Mouse (Mus musculus) adrenal gland, adult 18-20 months (tissue): ENCODE measurements at regions not wholly inside any gene's neighbourhood (a gene's known extent, or its start where the extent isn't known, plus 50 kb on each side); places are given as distances from the start of the nearest gene placed in this dataset.
"Not testable (repeated sequence)": the region's sequence is repeated elsewhere in the genome, so short reads cannot be mapped to it uniquely, and the experiment has no call there.

ENCODE experiments used
- DNase-seq, 2 experiments: peaks; one replicate each; pipeline ENCODE4 v3.0.0; 2021 to 2022; ENCODE audit warnings: low spot score in 2 of 2

DNA sequence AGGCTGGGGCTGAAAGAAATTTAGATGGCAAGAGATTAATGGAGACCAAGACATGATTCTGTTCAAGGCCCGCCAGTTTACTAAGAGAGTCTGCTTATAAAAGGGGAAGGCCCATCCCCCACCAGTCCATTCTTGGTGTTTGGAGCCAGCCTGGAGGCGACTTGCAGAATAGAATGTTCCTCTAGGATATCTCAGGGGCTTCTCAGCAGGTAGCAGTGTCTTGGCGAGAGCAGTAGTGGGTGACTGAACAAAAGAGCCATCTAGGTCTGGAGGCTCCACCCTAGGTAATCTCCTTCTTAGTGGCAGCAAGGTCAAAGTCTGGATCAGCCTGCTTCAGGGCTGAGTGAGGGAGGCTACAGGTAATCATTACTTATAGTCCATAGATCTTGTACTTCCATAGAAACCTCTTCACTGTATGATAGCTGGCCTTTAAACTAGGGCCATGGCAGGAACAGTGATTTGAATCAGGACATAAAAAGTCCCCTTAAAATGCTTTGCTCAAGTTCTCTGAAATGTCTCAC is 166.0 kb upstream of the Gm5538 start:
- DNase-seq: not testable (repeated sequence)

DNA sequence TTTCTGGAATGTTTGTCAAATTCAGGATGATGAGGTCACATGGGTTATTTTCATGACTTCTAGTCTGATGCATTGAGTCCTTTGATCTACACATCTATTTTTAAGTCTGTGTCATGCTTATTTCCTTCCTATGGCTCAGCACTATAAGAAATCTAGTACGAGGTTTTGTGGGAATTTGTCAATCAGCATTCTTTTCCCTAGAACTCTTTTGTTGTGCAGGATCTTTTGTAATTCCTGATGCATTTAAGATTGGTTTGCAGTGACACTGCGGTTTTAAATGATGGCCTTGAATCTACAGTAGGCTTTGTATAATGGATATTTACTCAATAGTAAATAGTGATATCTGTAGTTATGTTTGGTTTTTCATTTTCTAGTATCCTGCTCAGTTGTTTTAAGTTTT is 187.0 kb upstream of the Gm5538 start:
- no peak for DNase-seq

DNA sequence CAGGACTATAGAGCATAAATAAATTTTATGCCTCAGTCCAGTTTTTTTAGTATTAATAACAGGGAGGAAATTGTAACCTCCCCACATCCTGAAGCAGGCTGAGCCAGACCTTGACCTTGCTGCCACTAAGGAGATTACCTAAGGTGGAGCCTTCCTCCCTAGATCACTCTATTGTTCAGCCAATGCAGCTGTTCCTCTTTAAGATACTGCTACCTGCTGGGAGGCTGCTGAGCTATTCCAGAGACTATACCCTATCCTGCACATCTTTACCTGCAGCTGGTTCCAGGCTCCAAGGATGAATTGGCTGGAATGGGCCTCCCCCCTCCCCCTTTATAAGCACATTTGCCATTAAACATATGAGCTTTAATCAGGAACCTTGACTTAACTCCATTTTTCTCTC is 189.0 kb upstream of the Gm5538 start:
- not testable (repeated sequence) for DNase-seq

DNA sequence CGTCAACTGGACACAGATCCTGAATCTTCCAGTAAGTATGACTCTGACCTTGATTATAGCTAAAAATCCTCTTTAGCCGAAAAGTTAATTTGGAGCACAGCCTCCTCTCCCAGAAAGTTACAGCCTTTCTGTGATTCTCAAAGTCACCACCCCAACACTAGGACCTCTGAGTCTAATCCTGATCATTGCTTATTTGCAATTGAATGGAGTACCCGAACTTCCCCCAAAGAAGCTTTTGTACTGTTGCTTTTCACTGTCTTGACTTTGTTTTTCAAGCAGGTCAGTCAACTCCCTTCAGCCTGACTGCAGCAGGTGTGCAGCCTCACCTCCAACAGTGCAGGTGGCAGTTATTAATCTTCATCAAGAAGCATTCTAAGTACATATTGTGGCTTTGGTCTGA is 189.7 kb upstream of the Gm5538 start:
- DNase-seq: not testable (repeated sequence)

DNA sequence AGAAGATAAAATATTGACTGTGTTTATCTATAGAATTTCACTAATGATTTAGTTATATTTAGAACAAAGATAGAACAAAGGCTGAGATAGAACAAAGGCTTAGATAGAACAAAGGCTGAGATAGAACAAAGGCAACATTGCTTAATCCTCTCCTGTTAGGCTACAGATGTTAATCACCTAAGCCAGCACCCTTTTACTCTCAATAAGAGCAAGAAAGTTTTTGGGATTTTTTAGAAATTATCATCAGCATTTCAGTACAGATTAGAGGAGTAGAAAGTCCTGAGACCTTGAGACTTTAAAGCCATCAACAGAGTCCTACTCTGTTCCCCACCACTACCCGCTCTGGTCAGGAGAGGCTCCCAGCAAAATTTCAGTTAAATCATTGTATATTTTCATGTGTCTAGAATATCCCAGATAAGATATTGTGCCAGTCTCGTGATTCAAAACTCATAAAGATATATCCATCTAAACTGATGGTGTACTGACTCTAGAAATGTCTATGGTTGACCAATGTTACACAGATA is 187.2 kb upstream of the Igsf10 start:
- DNase-seq: no peak

DNA sequence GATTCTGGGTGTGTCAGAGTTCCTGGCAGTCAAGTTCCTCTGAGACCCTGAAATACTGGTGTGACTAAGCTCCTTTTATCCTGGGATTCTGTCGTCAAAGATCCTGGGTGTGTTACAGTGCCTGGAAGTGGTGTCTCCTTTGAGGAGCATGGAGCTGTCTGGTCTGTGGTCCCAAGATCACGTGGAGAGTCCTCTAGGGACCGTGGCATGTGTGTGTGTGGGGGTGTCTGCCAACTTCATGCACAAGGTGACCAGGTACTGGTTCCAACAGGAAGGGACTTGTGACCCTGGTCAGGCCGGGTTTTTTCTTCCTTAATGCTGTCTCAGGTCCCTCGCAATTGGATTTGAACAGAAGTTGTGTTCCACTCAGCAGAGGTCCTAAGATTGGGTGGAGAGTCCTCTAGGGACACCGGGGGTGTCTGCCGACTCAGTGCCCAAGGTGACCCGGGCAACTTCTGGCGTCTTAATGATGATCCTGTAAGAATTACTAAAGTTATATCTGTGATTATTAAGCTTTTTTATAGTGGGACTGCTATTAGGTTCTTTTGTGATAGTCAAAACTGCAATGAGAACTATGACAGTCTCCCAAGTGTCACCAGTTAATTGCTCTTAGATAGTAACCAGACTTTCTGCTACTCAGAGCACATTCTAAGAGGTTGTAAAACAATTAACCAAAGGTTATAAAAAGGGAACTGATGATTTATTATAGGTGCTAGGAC is 186.6 kb upstream of the Igsf10 start:
- DNase-seq: no peak

DNA sequence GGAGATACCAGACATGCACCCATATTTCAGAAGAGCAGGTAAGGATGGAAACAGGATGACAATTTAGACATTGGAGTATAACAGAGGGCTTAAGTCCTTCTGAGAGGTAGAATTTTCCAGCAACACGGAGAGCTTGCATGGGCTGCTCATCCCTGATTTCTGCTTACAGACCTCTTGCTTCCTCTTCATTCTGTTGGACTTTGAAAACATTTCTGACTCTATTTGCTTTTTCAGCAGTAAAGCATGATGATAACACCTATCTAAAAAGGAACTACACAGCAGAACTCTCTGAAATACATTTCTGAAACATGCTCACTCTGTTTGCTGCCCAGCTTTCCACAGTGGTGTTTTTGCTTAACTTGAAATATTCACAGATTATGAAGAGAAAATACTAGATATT is 176.6 kb upstream of the Igsf10 start:
- DNase-seq: no peak

DNA sequence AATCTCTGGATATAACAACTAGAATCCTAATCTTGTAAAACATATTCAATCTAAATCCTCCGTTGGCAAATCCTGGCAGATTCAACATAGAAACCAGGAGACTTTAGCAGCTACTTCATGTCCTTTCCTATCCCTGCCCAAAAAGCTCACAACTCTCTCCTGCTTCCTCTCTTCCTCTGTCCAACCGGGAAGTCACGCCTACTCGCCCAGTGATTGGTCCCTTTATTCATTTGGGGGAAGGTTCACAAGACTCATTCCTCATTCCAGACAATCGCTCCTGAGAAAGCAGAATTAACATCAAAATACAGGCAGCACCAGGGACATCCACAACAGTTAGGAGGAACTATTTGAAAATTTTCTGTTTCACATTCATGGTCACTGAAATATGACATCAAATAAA is 133.9 kb upstream of the Igsf10 start:
- DNase-seq: no peak

DNA sequence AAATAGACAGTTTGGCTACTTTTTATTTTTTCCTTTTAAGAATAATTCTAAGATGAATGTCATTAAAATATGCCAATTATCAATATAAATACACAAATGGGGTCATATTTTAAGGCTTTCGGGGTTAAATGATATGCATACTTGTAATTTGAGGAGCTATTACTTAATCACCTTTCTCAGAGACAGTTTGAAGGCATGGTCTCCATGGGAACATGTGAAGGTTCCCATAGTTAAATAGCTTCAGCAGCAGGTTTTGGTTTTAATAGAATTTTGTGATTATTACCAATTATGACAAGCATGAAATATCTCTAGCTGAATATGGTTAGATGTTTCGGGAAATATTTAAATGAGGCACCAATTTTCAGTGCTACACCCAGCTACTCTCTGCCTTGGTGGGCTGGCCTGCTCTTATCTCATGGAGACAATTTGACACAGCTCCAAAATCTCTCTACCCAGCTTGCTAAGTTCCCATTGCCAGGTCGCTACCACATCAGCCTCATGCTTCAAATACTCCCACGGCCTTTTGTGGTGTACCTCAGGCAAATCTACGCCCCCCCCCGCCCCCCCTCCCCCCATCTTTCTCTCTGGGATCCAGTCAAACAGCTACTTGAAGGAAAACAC is 133.4 kb upstream of the Igsf10 start:
- DNase-seq: no peak

DNA sequence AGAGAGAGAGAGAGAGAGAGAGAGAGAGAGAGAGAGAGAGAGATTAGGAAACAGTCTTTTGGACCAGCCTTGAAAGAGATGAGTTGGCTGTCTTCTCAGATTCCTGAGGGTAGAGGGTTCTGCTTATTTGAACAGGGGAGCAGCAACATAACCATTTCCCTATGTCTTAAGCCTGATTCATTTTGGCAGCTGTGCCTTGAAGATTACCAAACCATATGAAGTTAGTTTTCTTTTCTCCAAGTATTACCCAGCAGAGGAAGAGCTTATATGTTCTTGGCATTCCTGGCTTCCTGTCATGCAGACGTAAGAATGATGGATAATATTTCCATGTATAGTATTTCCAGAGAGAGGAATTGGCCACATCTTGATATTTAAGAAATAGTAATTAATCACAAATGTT is 124.8 kb upstream of the Igsf10 start:
- DNase-seq: no peak

DNA sequence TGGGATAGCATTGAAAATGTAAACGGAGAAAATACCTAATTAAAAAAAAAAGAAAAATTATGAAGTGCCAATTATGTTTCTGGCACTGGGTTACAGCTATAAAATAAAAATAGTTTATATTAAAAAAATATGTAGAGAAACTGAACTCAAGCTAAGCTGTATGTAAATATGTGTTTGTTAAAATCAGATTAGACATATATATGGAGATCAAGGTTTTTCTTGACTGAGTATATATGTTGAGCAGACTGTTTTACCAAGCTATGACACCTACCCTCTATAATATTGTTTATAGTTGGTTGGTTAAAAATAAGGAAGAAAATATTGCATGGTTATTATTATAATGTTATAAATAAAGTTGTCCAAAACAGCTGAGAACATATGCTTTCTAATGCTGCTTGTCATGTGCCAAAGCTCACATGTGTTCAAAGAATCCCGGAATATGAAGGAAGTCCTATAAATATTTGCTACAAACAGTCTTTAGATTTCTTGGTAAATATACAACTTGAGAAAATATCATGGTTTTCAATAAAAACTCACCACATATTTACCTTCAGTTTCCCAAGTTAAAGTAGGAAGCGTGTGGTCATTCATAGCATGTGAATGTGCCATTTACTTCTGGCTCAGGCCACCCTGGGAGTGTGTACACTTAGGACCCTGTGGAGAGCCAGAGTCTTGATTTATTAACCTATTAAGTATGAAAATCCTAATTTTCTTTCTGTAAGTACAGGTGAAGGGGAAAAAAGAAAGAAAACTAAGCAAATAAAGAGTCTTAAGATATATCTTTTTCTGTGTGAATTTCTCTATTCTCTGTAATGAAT is 118.4 kb upstream of the Igsf10 start:
- DNase-seq: no peak

DNA sequence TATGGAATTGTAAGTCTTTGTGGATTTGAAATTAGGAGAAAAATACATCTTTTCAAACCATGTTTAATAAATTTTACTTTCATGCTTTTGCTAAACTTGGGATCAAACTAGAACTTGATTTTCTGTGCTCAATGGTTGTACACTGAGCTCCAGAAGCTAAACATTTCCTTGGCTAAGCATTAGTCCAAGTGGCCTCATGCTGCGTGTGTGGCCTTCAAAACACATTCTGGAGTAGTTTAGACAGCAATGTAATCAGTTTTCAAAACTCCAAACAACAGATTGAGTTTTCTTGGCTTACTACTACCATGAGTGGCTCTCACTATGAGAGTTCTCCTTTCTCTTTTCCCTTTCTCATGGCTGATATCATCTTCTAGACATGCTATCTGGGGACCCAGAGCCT is 112.7 kb upstream of the Igsf10 start:
- no peak for DNase-seq

DNA sequence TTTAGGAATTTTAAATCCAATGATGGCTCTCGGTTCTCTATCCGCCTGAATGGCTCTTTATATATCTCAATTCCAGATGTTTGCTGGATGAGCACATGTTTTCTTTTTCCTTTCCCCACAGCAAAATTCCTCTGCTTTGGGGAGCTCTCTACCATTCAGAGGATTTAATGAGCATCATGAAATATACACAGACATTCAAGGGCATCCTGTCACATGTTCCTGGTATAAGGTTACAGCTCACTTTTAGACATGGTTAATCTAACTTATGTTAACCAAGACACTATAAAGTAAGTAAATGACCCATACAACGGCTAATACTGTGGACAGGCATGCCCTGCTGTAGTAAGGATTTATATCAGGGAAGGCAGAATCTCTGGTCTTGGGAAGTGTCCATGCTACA is 106.9 kb upstream of the Igsf10 start:
- no peak for DNase-seq

DNA sequence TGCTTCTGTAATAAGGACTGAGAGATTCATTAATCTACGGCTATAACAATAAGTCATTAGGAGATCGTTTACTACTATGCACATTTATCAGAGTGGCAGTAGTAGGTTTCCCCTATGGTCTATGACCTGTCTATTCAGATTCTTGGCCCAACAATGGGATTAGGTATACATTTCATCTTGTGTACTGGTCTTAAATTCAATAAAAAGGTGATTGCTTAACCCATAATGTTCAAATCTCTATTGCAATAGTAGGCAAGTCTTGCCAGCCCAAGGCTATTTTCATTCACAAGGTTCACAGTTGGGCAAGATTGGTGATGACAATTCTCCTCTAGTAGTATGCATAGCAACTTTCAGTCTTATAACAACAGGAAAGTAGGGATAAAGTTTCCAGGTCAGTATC is 79.4 kb upstream of the Igsf10 start:
- no peak for DNase-seq

DNA sequence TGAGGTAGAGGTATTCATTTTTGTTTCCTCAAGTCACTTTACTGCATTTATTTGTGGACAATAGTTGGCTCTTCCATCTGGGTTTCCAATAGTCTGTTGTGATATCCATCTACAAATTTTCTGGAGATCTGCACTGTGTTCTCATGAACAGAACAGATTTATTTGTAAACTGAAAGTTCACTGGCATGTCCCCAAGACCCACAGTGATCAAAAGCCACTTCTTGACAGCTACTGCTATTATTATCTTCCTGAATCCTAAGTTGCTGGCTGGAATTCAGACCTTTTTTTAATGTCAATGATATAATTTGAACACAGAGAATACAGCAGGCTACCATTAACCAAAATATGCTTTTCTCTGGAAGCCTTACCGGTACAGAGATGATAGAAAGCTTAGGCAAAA is 64.9 kb upstream of the Igsf10 start:
- DNase-seq: no peak

DNA sequence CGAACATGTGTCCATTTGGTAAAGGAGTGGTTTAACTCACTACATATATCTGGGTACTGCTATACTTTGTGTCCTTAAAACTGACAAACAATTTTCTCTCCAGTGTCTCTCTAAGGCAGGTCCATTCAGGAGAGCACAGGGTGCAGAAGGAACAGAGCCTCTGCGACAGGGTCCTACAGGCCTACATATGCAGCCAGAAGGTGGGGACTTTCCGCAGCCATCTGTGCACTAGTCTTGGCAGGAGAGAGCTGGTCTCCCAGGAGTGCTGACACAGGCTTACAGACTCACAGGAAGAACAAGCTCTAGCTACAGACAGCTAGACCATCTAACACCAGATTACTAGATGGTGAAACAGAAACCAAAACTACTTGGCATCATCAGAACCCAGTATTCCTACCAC is 61.8 kb upstream of the Igsf10 start:
- no peak for DNase-seq

DNA sequence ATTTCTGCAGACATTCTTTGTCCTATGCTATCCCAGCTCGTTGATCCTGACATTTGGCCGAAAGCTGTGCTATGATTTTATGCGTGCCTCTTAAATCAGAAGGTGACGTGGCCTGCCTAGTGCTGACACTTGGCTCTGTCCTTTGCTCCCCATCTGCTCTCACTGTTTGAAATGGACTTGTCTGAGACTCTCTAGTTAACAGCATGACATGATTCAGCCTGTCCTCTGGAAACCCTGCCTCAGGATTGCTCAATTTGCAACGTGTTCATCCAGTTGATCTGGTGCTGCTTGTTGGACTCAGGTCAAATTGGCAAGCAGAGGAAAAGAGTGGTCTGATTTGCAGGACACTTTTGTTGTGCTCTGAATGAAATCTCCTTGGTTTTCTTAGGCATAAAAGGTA is 57.7 kb upstream of the Igsf10 start:
- DNase-seq: peak; percentile 15 to 22

DNA sequence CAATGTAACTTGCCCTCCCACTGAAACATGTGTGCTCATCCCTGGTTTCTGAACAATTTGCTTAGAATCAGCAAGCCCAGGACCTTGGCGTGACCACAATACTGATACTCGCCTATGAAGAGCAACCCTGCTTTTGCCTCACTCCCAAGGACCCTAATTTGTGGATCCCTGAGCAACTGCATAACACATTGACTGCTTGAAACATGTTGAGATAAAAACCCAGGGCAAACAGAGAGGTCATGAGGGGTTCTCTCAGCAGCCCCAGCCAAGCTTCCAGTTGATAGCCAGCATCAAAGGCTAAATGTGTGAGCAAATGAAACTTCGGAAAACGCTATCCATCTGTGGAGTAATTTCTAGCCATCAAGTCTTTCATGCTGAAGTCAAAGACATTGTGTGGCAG is 57.2 kb upstream of the Igsf10 start:
- DNase-seq: no peak
